Mouse (Mus musculus) myocyte (in vitro differentiated cells): ENCODE data around the gene Plppr4.

Experiments used
- POLR2A ChIP-seq: IDR thresholded peaks from one replicate; pipeline ENCODE4 v1.6.1; 2011; ENCODE audit warnings: low read depth, mild to moderate bottlenecking, control low read depth, moderate library complexity; ENCODE audit not compliant: insufficient read length
- POLR2AphosphoS2 ChIP-seq: IDR thresholded peaks from one replicate; pipeline ENCODE4 v1.6.1; 2011; ENCODE audit warnings: low read depth, control low read depth; ENCODE audit not compliant: insufficient read length

DNA sequence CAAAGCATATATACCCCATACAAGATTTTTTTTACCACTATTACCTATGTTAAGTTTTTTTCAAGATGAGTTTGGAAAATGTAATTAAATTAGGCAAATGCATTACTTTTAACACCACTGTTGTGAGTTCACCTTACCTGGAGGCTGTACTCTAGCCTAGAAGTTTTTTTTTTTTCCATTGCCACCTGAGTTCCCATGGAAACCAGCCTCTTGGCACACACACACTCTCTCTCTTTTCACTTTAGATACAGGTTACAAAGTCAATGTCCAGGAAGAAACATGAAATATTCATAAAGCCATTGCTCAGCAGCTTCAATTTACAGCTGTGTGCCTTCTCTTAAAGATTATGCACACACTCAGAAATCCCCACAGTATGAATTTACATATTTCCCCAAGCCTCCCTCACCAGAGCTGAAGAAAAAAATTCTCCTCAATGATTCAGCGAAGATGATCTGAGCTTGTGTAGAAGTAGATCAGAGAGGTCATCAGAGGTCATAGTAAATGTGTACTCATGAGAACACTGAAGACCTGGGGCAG, 59.9 kb downstream of the Plppr4 start:
- TF ChIP-seq POLR2AphosphoS2 (no peak), POLR2A (no peak)
